Mouse (Mus musculus) mature B cell (primary cell): ENCODE results near the gene Tec.

Experiments used
- in situ Hi-C: fragments of 300-500 bp; cut with MboI; formaldehyde crosslinking; loops from 2 replicates; pipeline ENCODE4 v1.14.3; 2019

Tec gene

GRCm38 (mm10) chr5:72783957-72784356 is 84.3 kb downstream of the Tec start:
- in situ Hi-C loops: no loop called here

- in situ Hi-C loops: no loop called here
These were observed 85.2 kb downstream of the Tec start for GRCm38 (mm10) chr5:72783123-72783522.

- in situ Hi-C loops: no loop called here
These were observed 86.5 kb downstream of the Tec start for GRCm38 (mm10) chr5:72781776-72782175.

- in situ Hi-C loops: no loop called here
These were observed 91.7 kb downstream of the Tec start for GRCm38 (mm10) chr5:72776595-72776994.

- in situ Hi-C loops: no loop called here
These were observed 92.2 kb downstream of the Tec start for GRCm38 (mm10) chr5:72776127-72776526.

- in situ Hi-C loops: no loop called here
These were observed 98.4 kb downstream of the Tec start for GRCm38 (mm10) chr5:72769841-72770240.

GRCm38 (mm10) chr5:72763546-72763945 is 104.7 kb downstream of the Tec start:
- in situ Hi-C loops: no loop called here

- in situ Hi-C loops: no loop called here
These were observed 105.3 kb downstream of the Tec start for GRCm38 (mm10) chr5:72763025-72763424.

GRCm38 (mm10) chr5:72761758-72762157 is 106.5 kb downstream of the Tec start:
- in situ Hi-C loops: no loop called here

GRCm38 (mm10) chr5:72761237-72761636 is 107.0 kb downstream of the Tec start:
- in situ Hi-C loops: no loop called here

GRCm38 (mm10) chr5:72758925-72759924 is 109.1 kb downstream of the Tec start:
- in situ Hi-C loops: no loop called here

GRCm38 (mm10) chr5:72757155-72757773 is 111.0 kb downstream of the Tec start:
- in situ Hi-C loops: no loop called here

GRCm38 (mm10) chr5:72755941-72756340 is 112.3 kb downstream of the Tec start:
- in situ Hi-C loops: no loop called here

- in situ Hi-C loops: no loop called here
These were observed 113.2 kb downstream of the Tec start for GRCm38 (mm10) chr5:72755035-72755434.

- in situ Hi-C loops: no loop called here
These were observed 115.7 kb downstream of the Tec start, which contains the start of gene Txk for GRCm38 (mm10) chr5:72752585-72752984. Gene Txk, minus strand, starts transcription at chr5:72752777.

- in situ Hi-C loops: no loop called here
These were observed 117.1 kb downstream of the Tec start for GRCm38 (mm10) chr5:72751056-72751758.

- in situ Hi-C loops: no loop called here
These were observed 118.1 kb downstream of the Tec start for GRCm38 (mm10) chr5:72750226-72750625.

- in situ Hi-C loops: no loop called here
These were observed 119.5 kb downstream of the Tec start for GRCm38 (mm10) chr5:72748659-72749265.

GRCm38 (mm10) chr5:72747384-72747783 is 120.9 kb downstream of the Tec start:
- in situ Hi-C loops: no loop called here

- in situ Hi-C loops: no loop called here
These were observed 121.8 kb downstream of the Tec start for GRCm38 (mm10) chr5:72746461-72746860.

GRCm38 (mm10) chr5:72743103-72743502 is 125.2 kb downstream of the Tec start:
- in situ Hi-C loops: no loop called here

GRCm38 (mm10) chr5:72736868-72737267 is 131.4 kb downstream of the Tec start:
- in situ Hi-C loops: no loop called here
